Mouse (Mus musculus): ENCODE measurements around the gene Ctsw. TPM values are rescaled to one million over a fixed set of nuclear protein-coding genes. Genes with fewer than 3 reads are reported as not detected.
"Not testable (repeated sequence)": the region's sequence is repeated elsewhere in the genome, so short reads cannot be mapped to it uniquely, and the experiment has no call there.

The Ctsw gene
- polyA plus RNA-seq, 1 experiment from 2014 or later, result 0.54 TPM

DNA sequence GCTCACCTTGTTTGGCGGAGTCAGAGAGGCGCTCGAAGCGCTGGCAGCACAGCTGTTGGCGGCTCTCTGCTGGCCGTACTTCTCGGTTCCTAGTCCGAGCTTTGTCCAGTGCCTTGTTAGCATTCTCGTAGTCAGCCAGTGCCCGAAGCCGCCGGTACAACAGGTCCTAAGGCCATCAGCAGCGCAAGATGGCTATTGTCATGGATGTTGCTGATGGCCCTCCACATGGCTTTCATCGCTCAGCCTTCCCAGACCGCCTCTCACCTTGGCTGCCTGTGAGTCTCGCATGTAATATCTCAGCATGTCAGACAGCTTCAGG, 27.7 kb upstream of the Ctsw start:
- Histone ChIP-seq H3K4me2 (no peak overlapping the region), H3K9me3 (replicated peaks) (no peaks in the 10 kb centered on the region), H3K4me3 (replicated peaks) (no peak overlapping the region), H3K27ac (replicated peaks) (no peak overlapping the region), H3K36me3 (replicated peaks) (peaks cover 70% of the 10 kb centered on the region), H3K9ac (no peak overlapping the region), H3K4me1 (replicated peaks) (peaks cover 15% of the 10 kb centered on the region), H3K27me3 (no peaks in the 10 kb centered on the region)
- 83% methylated on average over 16 of the region's 16 CpGs for WGBS (ENCODE audit: insufficient replicate concordance)
- ATAC-seq (ENCODE audit: insufficient read depth), result no peak

DNA sequence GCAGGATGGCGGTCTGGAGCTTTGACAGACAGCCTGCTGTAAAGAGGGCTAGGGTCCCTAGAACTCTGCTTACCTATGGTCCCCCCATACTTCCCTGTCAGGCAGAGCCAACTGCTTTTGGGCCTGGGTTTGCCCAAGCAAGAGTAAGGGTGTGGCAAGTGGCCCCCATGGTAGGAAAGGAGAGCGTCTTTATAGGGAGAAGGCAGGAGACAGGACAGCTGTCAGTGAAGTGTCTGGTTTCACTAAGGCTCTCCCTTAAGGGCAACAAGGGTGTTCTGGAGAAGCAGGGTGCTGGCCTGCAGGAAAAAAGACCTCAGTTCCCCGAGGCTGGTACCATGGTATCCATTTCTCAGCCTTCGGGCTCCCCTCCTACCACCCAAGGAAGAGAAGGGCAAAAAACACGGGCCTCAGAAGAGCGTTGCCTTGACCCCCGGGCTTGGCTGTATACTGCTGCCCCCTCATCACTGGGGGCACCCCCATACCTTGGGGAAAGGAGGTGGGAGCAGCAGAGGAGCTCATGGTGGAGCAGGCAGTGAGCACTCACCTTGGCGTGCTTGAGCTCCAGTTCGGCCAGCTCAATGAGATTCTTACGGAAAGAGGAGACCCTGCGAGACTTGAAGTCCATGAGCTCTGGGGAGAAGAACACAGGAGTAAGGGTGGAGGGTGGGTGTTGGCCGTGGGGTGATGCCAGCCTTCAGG, 27.2 kb upstream of the Ctsw start:
- Histone ChIP-seq H3K4me3 (replicated peaks) (no peak overlapping the region), H3K27me3 (no peaks in the 10 kb centered on the region), H3K36me3 (replicated peaks) (peaks cover 70% of the 10 kb centered on the region), H3K4me1 (replicated peaks) (peaks cover 17% of the 10 kb centered on the region), H3K9ac (no peak overlapping the region), H3K9me3 (replicated peaks) (no peaks in the 10 kb centered on the region), H3K27ac (replicated peaks) (no peak overlapping the region), H3K4me2 (no peak overlapping the region)
- ATAC-seq (ENCODE audit: insufficient read depth), result no peak
- 81% methylated on average over 12 of the region's 12 CpGs for WGBS (ENCODE audit: insufficient replicate concordance)

GRCm38 (mm10) chr19:5494314-5494713, 26.0 kb upstream of the Ctsw start:
- H3K4me3 ChIP-seq (replicated peaks), result no peak overlapping the region
- ATAC-seq (ENCODE audit: insufficient read depth), result no peak
- H3K9ac ChIP-seq, result no peak overlapping the region
- peaks cover 70% of the 10 kb centered on the region for H3K36me3 ChIP-seq (replicated peaks)
- H3K9me3 ChIP-seq (replicated peaks), result no peaks in the 10 kb centered on the region
- H3K4me2 ChIP-seq, result no peak overlapping the region
- H3K27me3 ChIP-seq, result no peaks in the 10 kb centered on the region
- peaks cover 26% of the 10 kb centered on the region for H3K4me1 ChIP-seq (replicated peaks)
- no peak overlapping the region for H3K27ac ChIP-seq (replicated peaks)
- WGBS (ENCODE audit: insufficient replicate concordance), result 79% methylated on average over 3 of the region's 3 CpGs

GRCm38 (mm10) chr19:5493301-5493721, 25.0 kb upstream of the Ctsw start:
- H3K9me3 ChIP-seq (replicated peaks); H3K9ac ChIP-seq; ATAC-seq (ENCODE audit: insufficient read depth); H3K4me2 ChIP-seq; H3K27me3 ChIP-seq; H3K27ac ChIP-seq (replicated peaks); H3K4me3 ChIP-seq (replicated peaks): not testable (repeated sequence)
- Histone ChIP-seq H3K4me1 (replicated peaks) (peaks cover 35% of the 10 kb centered on the region), H3K36me3 (replicated peaks) (peaks cover 66% of the 10 kb centered on the region)
- WGBS (ENCODE audit: insufficient replicate concordance), result 80% methylated on average over 9 of the region's 9 CpGs

- 79% methylated on average over 4 of the region's 4 CpGs for WGBS (ENCODE audit: insufficient replicate concordance)
- Histone ChIP-seq H3K27me3 (no peaks in the 10 kb centered on the region), H3K4me1 (replicated peaks) (peaks cover 42% of the 10 kb centered on the region), H3K36me3 (replicated peaks) (peaks cover 59% of the 10 kb centered on the region), H3K9me3 (replicated peaks) (no peaks in the 10 kb centered on the region), H3K4me3 (replicated peaks) (0 out of 2 replicates have a peak overlapping the region, but pooled peaks have one; percentile 97), H3K27ac (replicated peaks) (no peak overlapping the region), H3K9ac (no peak overlapping the region), H3K4me2 (no peak overlapping the region)
- ATAC-seq (ENCODE audit: insufficient read depth), result no peak
These were observed 24.3 kb upstream of the Ctsw start for GRCm38 (mm10) chr19:5492641-5493040.

GRCm38 (mm10) chr19:5490898-5491708, 22.8 kb upstream of the Ctsw start:
- no peaks in the 10 kb centered on the region for H3K9me3 ChIP-seq (replicated peaks)
- H3K9ac ChIP-seq, result peak overlapping the region; percentile 96
- H3K27ac ChIP-seq (replicated peaks), result peak overlapping the region; percentile 99
- peaks cover 44% of the 10 kb centered on the region for H3K36me3 ChIP-seq (replicated peaks)
- H3K27me3 ChIP-seq, result no peaks in the 10 kb centered on the region
- H3K4me3 ChIP-seq (replicated peaks), result peak overlapping the region; percentile 97
- WGBS (ENCODE audit: insufficient replicate concordance), result under 1% methylated on average over 59 of the region's 59 CpGs
- H3K4me2 ChIP-seq, result peak overlapping the region; percentile 97
- H3K4me1 ChIP-seq (replicated peaks), result peaks cover 57% of the 10 kb centered on the region
- peak; percentile 31 for ATAC-seq (ENCODE audit: insufficient read depth)

- peak within 1 kb of the TSS; percentile 97 for H3K4me3 ChIP-seq (replicated peaks)
- no peaks in the 10 kb centered on the region for H3K9me3 ChIP-seq (replicated peaks)
- peaks cover 44% of the 10 kb centered on the region for H3K36me3 ChIP-seq (replicated peaks)
- H3K27ac ChIP-seq (replicated peaks), result peak within 1 kb of the TSS; percentile 99
- peak; percentile 58 for ATAC-seq (ENCODE audit: insufficient read depth)
- peak within 1 kb of the TSS; percentile 97 for H3K4me2 ChIP-seq
- WGBS (ENCODE audit: insufficient replicate concordance), result under 1% methylated on average over 62 of the region's 62 CpGs
- peaks cover 58% of the 10 kb centered on the region for H3K4me1 ChIP-seq (replicated peaks)
- no peaks in the 10 kb centered on the region for H3K27me3 ChIP-seq
- peak within 1 kb of the TSS; percentile 96 for H3K9ac ChIP-seq
These were observed 22.1 kb upstream of the Ctsw start, which contains the start of gene Cfl1 for GRCm38 (mm10) chr19:5490313-5490897. TSS of gene Cfl1 (plus strand) at chr19:5490455.

GRCm38 (mm10) chr19:5489721-5490120, 21.4 kb upstream of the Ctsw start:
- Histone ChIP-seq H3K4me3 (replicated peaks) (peak overlapping the region; percentile 97), H3K9ac (peak overlapping the region; percentile 96), H3K36me3 (replicated peaks) (peaks cover 42% of the 10 kb centered on the region), H3K4me2 (peak overlapping the region; percentile 97), H3K4me1 (replicated peaks) (peaks cover 58% of the 10 kb centered on the region), H3K27ac (replicated peaks) (peak overlapping the region; percentile 99)
- not testable (repeated sequence) for ATAC-seq (ENCODE audit: insufficient read depth); H3K27me3 ChIP-seq; H3K9me3 ChIP-seq (replicated peaks)
- 29% methylated on average over 10 of the region's 10 CpGs for WGBS (ENCODE audit: insufficient replicate concordance)

DNA sequence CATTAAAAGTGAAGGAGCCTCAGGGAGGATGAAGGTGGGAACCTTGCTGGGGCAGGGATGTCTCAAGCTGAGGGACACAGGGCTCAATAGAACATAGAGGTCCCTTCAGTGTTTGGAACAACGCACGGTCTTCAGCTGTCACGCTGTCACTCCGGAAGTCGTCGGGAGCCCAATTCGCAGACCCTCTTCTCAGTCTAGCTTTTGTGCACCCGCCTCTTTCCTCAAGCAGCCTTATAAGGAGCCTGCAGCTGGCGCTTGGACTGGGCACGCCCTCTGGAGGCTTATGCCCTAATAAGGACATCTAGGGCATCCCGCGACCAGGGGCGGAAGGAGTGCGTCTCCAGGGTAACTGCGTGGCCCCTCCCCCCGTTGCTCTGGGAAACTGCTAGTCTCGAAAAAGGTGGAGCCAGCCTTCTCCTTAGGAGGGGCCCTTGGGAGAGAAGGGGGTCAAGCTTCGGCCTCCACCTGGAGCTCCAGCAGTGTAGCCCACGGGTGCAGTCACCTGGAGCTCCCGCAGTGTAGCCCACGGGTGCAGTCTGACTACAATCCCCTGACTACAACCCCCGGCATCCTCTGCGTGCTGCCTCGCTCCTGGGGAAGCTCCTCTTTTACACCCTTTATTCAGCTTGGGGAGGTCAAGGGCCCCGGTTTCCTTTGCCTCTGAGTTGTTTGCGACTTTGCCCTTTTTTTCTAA, 20.7 kb upstream of the Ctsw start:
- 0% methylated on average over 26 of the region's 26 CpGs for WGBS (ENCODE audit: insufficient replicate concordance)
- no peaks in the 10 kb centered on the region for H3K27me3 ChIP-seq
- peak overlapping the region; percentile 64 for H3K4me3 ChIP-seq (replicated peaks)
- peaks cover 39% of the 10 kb centered on the region for H3K36me3 ChIP-seq (replicated peaks)
- H3K4me1 ChIP-seq (replicated peaks), result peaks cover 58% of the 10 kb centered on the region
- H3K27ac ChIP-seq (replicated peaks), result peak overlapping the region; percentile 99
- ATAC-seq (ENCODE audit: insufficient read depth), result peak; percentile 73
- peak overlapping the region; percentile 76 for H3K9ac ChIP-seq
- peak overlapping the region; percentile 97 for H3K4me2 ChIP-seq
- no peaks in the 10 kb centered on the region for H3K9me3 ChIP-seq (replicated peaks)

DNA sequence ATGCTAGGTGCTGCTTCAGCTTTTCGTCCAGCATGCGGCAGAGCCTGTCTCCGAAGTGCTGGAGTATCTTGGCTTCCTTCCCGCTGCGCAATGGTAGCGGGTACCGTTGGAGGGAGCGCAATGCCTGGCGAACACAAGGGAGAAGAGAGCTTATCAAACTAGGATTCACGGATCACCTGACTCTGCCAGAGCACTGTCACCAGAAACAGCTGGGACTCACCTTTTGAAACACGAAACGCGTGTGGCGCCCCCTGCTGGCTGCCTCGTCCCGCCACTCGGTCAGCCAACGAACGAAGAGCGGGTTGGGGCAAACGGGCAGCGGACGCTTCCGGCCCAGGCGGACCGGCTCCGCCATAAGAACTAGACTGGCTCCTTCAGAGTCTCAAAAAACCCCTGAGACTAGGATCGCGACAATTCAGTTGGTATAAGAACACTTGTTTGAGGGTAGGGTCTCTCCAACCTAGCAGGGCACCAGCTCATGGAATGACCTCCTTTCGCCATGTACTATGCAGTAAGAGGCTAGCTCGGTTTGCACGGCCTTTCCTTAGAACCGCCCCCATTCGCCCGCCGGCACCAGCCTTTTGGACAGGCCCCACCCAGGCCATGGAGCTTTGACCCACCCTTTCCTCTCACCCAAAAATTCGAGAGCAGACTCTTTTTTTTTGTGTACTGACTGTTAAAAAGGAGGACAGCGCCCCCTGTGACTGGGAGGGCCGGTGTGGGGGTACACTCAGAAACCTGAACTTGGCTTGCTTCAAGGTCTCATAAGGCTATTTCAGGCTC, 19.7 kb upstream of the Ctsw start, which contains the start of gene Mus81:
Gene Mus81, minus strand, starts transcription at position 635 of the 783 bp plus-strand sequence.
- H3K36me3 ChIP-seq (replicated peaks), result peaks cover 37% of the 10 kb centered on the region
- H3K9me3 ChIP-seq (replicated peaks), result no peaks in the 10 kb centered on the region
- peak; percentile 74 for ATAC-seq (ENCODE audit: insufficient read depth)
- peaks cover 63% of the 10 kb centered on the region for H3K4me1 ChIP-seq (replicated peaks)
- peak within 1 kb of the TSS; percentile 64 for H3K4me3 ChIP-seq (replicated peaks)
- no peaks in the 10 kb centered on the region for H3K27me3 ChIP-seq
- H3K9ac ChIP-seq, result peak within 1 kb of the TSS; percentile 76
- under 1% methylated on average over 39 of the region's 39 CpGs for WGBS (ENCODE audit: insufficient replicate concordance)
- peak within 1 kb of the TSS; percentile 97 for H3K4me2 ChIP-seq
- H3K27ac ChIP-seq (replicated peaks), result peak within 1 kb of the TSS; percentile 99
